Mouse (Mus musculus) midbrain, embryonic 11.5 days (tissue): ENCODE results near the gene Slc17a5. TPM values are rescaled to one million over a fixed set of nuclear protein-coding genes. Genes with fewer than 3 reads are reported as not detected.

Experiments used
- polyA plus RNA-seq: library from polyadenylated mRNA; unstranded; fragments of >200 nt; fragmentation: Nextera tagmentation; extraction: Ambion mirVana; gene quantifications from 2 replicates; pipeline ENCODE4 v1.2.1, GENCODE M21; 2014

Slc17a5 gene
- polyA plus RNA-seq, 1 experiment from 2014 or later, result 9.8 TPM

Other genes starting within 250 kb of the Slc17a5 start
- not detected in 2 replicates for gene Gsta2, start 232.3 kb downstream of the Slc17a5 start, polyA plus RNA-seq
- 0.25 and 0.76 TPM in 2 replicates for gene Dppa5a, start 219.9 kb downstream of the Slc17a5 start, polyA plus RNA-seq
- 1.4 and 1.8 TPM in 2 replicates for gene Ooep, start 209.3 kb downstream of the Slc17a5 start, polyA plus RNA-seq
- 0.11 and 0.56 TPM in 2 replicates for gene Ddx43, start 192.3 kb downstream of the Slc17a5 start, polyA plus RNA-seq
- 0.51 and 0.63 TPM in 2 replicates for gene Cgas, start 144.8 kb downstream of the Slc17a5 start, polyA plus RNA-seq
- gene Mto1, start 139.8 kb downstream of the Slc17a5 start, polyA plus RNA-seq, result 26.0 and 28.3 TPM in 2 replicates
- gene Gm17324, start 139.3 kb downstream of the Slc17a5 start, polyA plus RNA-seq, result 0.52 and 1.1 TPM in 2 replicates
- 4,628 and 4,661 TPM in 2 replicates for gene Eef1a1, start 98.9 kb downstream of the Slc17a5 start, polyA plus RNA-seq
- 6.2 and 6.7 TPM in 2 replicates for gene Cd109, start 27.5 kb upstream of the Slc17a5 start, polyA plus RNA-seq